ENCODE assay signal across 9 mouse cellular contexts in the genomic region with DNA sequence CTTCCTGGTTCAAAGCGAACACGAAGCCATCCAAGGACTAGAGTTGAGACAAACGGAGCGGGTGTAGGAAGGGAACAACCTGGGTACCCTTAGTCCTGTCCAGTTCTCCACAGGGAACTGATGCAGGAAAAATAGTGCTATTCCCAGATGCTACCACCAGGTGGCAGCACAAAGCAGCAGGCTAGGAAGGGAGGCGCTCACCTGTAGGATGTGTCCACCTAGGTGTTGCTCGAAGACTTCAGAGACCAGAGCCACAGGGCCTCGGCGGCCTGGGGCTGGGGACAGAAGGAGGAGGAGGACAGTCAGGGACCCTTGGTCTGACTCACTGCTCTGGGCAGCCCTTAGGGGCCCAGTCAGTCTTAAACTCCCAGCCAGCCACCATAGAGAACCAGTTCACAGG. TPM values are rescaled to one million over a fixed set of nuclear protein-coding genes. Genes with fewer than 3 reads are reported as not detected.
DNase-seq lines count a peak whose midpoint lies in the region; ATAC-seq and TF ChIP-seq lines count a peak whose summit lies in the region.
"Had no signal": no experiment of that assay in that cellular context is flagged by ENCODE, and none has a peak within 500 bp of the region (broad histone marks: within the 10 kb centered on the region; RNA-seq: fewer than 3 reads in every experiment).

No protein-coding gene starts in this region.

- WGBS in heart, adult 2 months, result 6% methylated on average over 8 of the region's 8 CpGs
- 8% methylated on average over 8 of the region's 8 CpGs for WGBS in heart, embryonic 11.5 days (ENCODE audit: insufficient replicate concordance)
- 6% methylated on average over 8 of the region's 8 CpGs for WGBS in cerebellum, adult 2 months
- WGBS in intestine, embryonic 14.5 days, result 15% methylated on average over 8 of the region's 8 CpGs
- WGBS in limb, embryonic 11.5 days, result 14% methylated on average over 8 of the region's 8 CpGs
- 10% methylated on average over 8 of the region's 8 CpGs for WGBS in midbrain, embryonic 16.5 days

- no peak for ATAC-seq in heart, embryonic 11.5 days (replicated peaks; ENCODE audit: insufficient number of reproducible peaks, low FRiP score, low TSS enrichment)
- ATAC-seq in intestine, embryonic 14.5 days (replicated peaks; ENCODE audit: low FRiP score, low TSS enrichment, low read depth), result peak; percentile 34
- ATAC-seq in limb, embryonic 11.5 days (ENCODE audit: insufficient number of reproducible peaks, low FRiP score, low TSS enrichment, low read depth), result peak; percentile 7; the same call in 1 of the 2 replicates
- ATAC-seq in midbrain, embryonic 16.5 days, result peak; percentile 17; the same call in 1 of the 2 replicates

- H3K36me3 ChIP-seq in heart, adult 2 months (ENCODE audit: control insufficient read depth, insufficient read depth, low read length), result no peaks in the 10 kb centered on the region
- H3K36me3 ChIP-seq in heart, embryonic 11.5 days (ENCODE audit: control insufficient read depth, insufficient read depth, low read length), result no peaks in the 10 kb centered on the region
- no peaks in the 10 kb centered on the region for H3K36me3 ChIP-seq in intestine, embryonic 14.5 days (ENCODE audit: control insufficient read depth, insufficient read depth, low read length)
- no peaks in the 10 kb centered on the region for H3K36me3 ChIP-seq in limb, embryonic 11.5 days (ENCODE audit: control insufficient read depth, insufficient read depth, low read length)
- no peaks in the 10 kb centered on the region for H3K36me3 ChIP-seq in midbrain, embryonic 16.5 days (ENCODE audit: control insufficient read depth, insufficient read depth, low read length)
- H3K36me3 ChIP-seq in splenic B cell, adult 2 months (ENCODE audit: control insufficient read depth, insufficient read depth, low read length, poor library complexity, severe bottlenecking), result no peaks in the 10 kb centered on the region
- H3K36me3 ChIP-seq: midbrain, embryonic 12.5 days had no signal

- H3K9ac ChIP-seq in heart, adult 2 months (ENCODE audit: low read depth, low read length), result no peak overlapping the region
- H3K9ac ChIP-seq in heart, embryonic 11.5 days (ENCODE audit: low read depth, low read length), result no peak overlapping the region
- H3K9ac ChIP-seq in intestine, embryonic 14.5 days (ENCODE audit: low read length), result no peak overlapping the region
- no peak overlapping the region for H3K9ac ChIP-seq in limb, embryonic 11.5 days (ENCODE audit: low read length)
- no peak overlapping the region for H3K9ac ChIP-seq in midbrain, embryonic 16.5 days (ENCODE audit: low read depth, low read length)
- H3K9ac ChIP-seq: midbrain, embryonic 12.5 days had no signal

- no peaks in the 10 kb centered on the region for H3K4me1 ChIP-seq in heart, adult 2 months (ENCODE audit: control insufficient read depth, insufficient read depth, low read length)
- no peaks in the 10 kb centered on the region for H3K4me1 ChIP-seq in heart, embryonic 11.5 days (ENCODE audit: control insufficient read depth, insufficient read depth, low read length)
- peaks cover 9% of the 10 kb centered on the region for H3K4me1 ChIP-seq in cerebellum, adult 2 months (ENCODE audit: control insufficient read depth, insufficient read depth, low read length)
- H3K4me1 ChIP-seq in intestine, embryonic 14.5 days (replicated peaks; ENCODE audit: control insufficient read depth, insufficient read depth, low read length), result no peaks in the 10 kb centered on the region
- no peaks in the 10 kb centered on the region for H3K4me1 ChIP-seq in limb, embryonic 11.5 days (ENCODE audit: control insufficient read depth, insufficient read depth, low read length)
- no peaks in the 10 kb centered on the region for H3K4me1 ChIP-seq in midbrain, embryonic 16.5 days (ENCODE audit: control insufficient read depth, insufficient read depth, low read length)

- no peak; the same call in none of the 2 replicates for TF ChIP-seq CTCF in heart, adult 2 months (IDR thresholded peaks at IDR 0.05)
- peak; percentile 94 for TF ChIP-seq CTCF in cerebellum, adult 2 months (IDR thresholded peaks at IDR 0.05; ENCODE audit: borderline replicate concordance, insufficient read depth, low read depth, low read length)

- H3K4me2 ChIP-seq in heart, embryonic 11.5 days, result no peak overlapping the region
- no peak overlapping the region for H3K4me2 ChIP-seq in intestine, embryonic 14.5 days (ENCODE audit: low read length)
- no peak overlapping the region for H3K4me2 ChIP-seq in limb, embryonic 11.5 days (ENCODE audit: low read depth, severe bottlenecking)
- H3K4me2 ChIP-seq in midbrain, embryonic 16.5 days (ENCODE audit: low read length), result no peak overlapping the region
- H3K4me2 ChIP-seq: midbrain, embryonic 12.5 days had no signal

- DNase-seq in heart, adult 2 months, result peak; percentile 61 to 78
- DNase-seq in cerebellum, adult 2 months, result peak; percentile 69 to 81
- peak; percentile 50 to 61 for DNase-seq in frontal cortex, postnatal 14 days (ENCODE audit: low spot score in 2 of 2)
- peak; percentile 89 for DNase-seq in intestine, embryonic 14.5 days (ENCODE audit: low spot score)
- DNase-seq in limb, embryonic 11.5 days (ENCODE audit: low spot score), result peak; percentile 88
- peak; percentile 79 for DNase-seq in splenic B cell, adult 2 months (ENCODE audit: low read depth, low spot score)

- no peak overlapping the region for H3K27ac ChIP-seq in heart, adult 2 months
- no peak overlapping the region for H3K27ac ChIP-seq in heart, embryonic 11.5 days (ENCODE audit: low read depth, low read length)
- no peak overlapping the region for H3K27ac ChIP-seq in cerebellum, adult 2 months (ENCODE audit: insufficient read depth, low read length)
- no peak overlapping the region for H3K27ac ChIP-seq in intestine, embryonic 14.5 days (ENCODE audit: low read depth)
- no peak overlapping the region for H3K27ac ChIP-seq in limb, embryonic 11.5 days (replicated peaks; ENCODE audit: low read depth, low read length)
- H3K27ac ChIP-seq in midbrain, embryonic 16.5 days (ENCODE audit: low read length), result no peak overlapping the region
- H3K27ac ChIP-seq: midbrain, embryonic 12.5 days had no signal

- no peak overlapping the region for H3K4me3 ChIP-seq in heart, adult 2 months
- H3K4me3 ChIP-seq in heart, embryonic 11.5 days (ENCODE audit: low read depth, low read length), result no peak overlapping the region
- no peak overlapping the region for H3K4me3 ChIP-seq in cerebellum, adult 2 months (replicated peaks; ENCODE audit: insufficient read depth, low read depth, low read length)
- no peak overlapping the region for H3K4me3 ChIP-seq in intestine, embryonic 14.5 days (ENCODE audit: low read depth, low read length)
- H3K4me3 ChIP-seq in limb, embryonic 11.5 days (ENCODE audit: low read depth, low read length), result no peak overlapping the region
- no peak overlapping the region for H3K4me3 ChIP-seq in midbrain, embryonic 16.5 days (ENCODE audit: low read depth, low read length)
- H3K4me3 ChIP-seq: midbrain, embryonic 12.5 days had no signal

- H3K79me2 ChIP-seq in heart, adult 2 months (replicated peaks; ENCODE audit: control insufficient read depth, insufficient read depth, low read length), result no peaks in the 10 kb centered on the region

- TF ChIP-seq EP300 in heart, adult 2 months (IDR thresholded peaks at IDR 0.05; ENCODE audit: insufficient read depth, low read depth, low read length), result peak; percentile 54; the same call in 1 of the 2 replicates

- TF ChIP-seq POLR2A in heart, adult 2 months (IDR thresholded peaks at IDR 0.05; ENCODE audit: insufficient read depth, low read depth, low read length), result no peak
- no peak for TF ChIP-seq POLR2A in cerebellum, adult 2 months (IDR thresholded peaks at IDR 0.05; ENCODE audit: borderline replicate concordance, insufficient read depth, low read length)

- no peaks in the 10 kb centered on the region for H3K27me3 ChIP-seq in heart, adult 2 months (ENCODE audit: control insufficient read depth, insufficient read depth, low read length)
- H3K27me3 ChIP-seq in heart, embryonic 11.5 days (ENCODE audit: control insufficient read depth, insufficient read depth, low read length), result peaks cover 27% of the 10 kb centered on the region
- no peaks in the 10 kb centered on the region for H3K27me3 ChIP-seq in cerebellum, adult 2 months (ENCODE audit: control insufficient read depth, insufficient read depth, low read length)
- H3K27me3 ChIP-seq in intestine, embryonic 14.5 days (replicated peaks; ENCODE audit: control insufficient read depth, insufficient read depth, low read length), result 0 out of 2 replicates have a peak, but pooled peaks cover 14% of the 10 kb centered on the region
- no peaks in the 10 kb centered on the region for H3K27me3 ChIP-seq in limb, embryonic 11.5 days (ENCODE audit: control insufficient read depth, insufficient read depth, low read length)
- peaks cover 15% of the 10 kb centered on the region for H3K27me3 ChIP-seq in midbrain, embryonic 16.5 days (ENCODE audit: control insufficient read depth, insufficient read depth, low read depth, low read length)
- no peaks in the 10 kb centered on the region; the same call in 1 of the 2 replicates for H3K27me3 ChIP-seq in splenic B cell, adult 2 months (ENCODE audit: control insufficient read depth, insufficient read depth, low read length, poor library complexity, severe bottlenecking)

- no peaks in the 10 kb centered on the region for H3K9me3 ChIP-seq in heart, embryonic 11.5 days (replicated peaks; ENCODE audit: control insufficient read depth, low read length)
- H3K9me3 ChIP-seq in intestine, embryonic 14.5 days (ENCODE audit: control insufficient read depth, low read length), result no peaks in the 10 kb centered on the region
- no peaks in the 10 kb centered on the region; the same call in 1 of the 2 replicates for H3K9me3 ChIP-seq in limb, embryonic 11.5 days (ENCODE audit: control insufficient read depth, low read length)
- no peaks in the 10 kb centered on the region for H3K9me3 ChIP-seq in midbrain, embryonic 16.5 days (replicated peaks; ENCODE audit: control insufficient read depth, low read length, poor library complexity, severe bottlenecking)
- H3K9me3 ChIP-seq: midbrain, embryonic 12.5 days had no signal

- intact Hi-C loops in heart, adult 2 months (cut with DNase I), result loop anchor here (1.0 to 10.0 kb wide), 2 partner anchors 26 to 170 kb away; no protein-coding TSS in a partner anchor

RNA-seq across cellular contexts. Expression of a gene that starts 12.4 kb away (rescaled TPM):
- total RNA-seq in heart, adult 2 months (2021), result not detected
- not detected in 2 replicates for polyA plus RNA-seq in heart, adult 2 months (2012; rRNA removed)
- 0.23 TPM in 1 of 2 replicates, not detected in the other for polyA plus RNA-seq in heart, embryonic 11.5 days (2014; fragmentation: Nextera tagmentation; extraction: Ambion mirVana)
- polyA plus RNA-seq in cerebellum, adult 2 months (2012; rRNA removed), result 3.7 and 6.0 TPM in 2 replicates
- polyA plus RNA-seq in intestine, embryonic 14.5 days (2014; fragmentation: Nextera tagmentation; extraction: Ambion mirVana), result 0.07 and 0.15 TPM in 2 replicates
- 0.10 TPM in 1 of 2 replicates, not detected in the other for polyA plus RNA-seq in limb, embryonic 11.5 days (2014; fragmentation: Nextera tagmentation; extraction: Ambion mirVana)
- polyA plus RNA-seq in midbrain, embryonic 16.5 days (2015; fragmentation: Nextera tagmentation; extraction: Ambion mirVana), result 4.2 and 6.4 TPM in 2 replicates

RNA-seq across cellular contexts. Expression of a gene that starts 12.6 kb away (rescaled TPM):
- 10 to 100 TPM; 82.9 to 88.2 TPM for total RNA-seq in heart, adult 2 months (2021)
- polyA plus RNA-seq in heart, adult 2 months (2012; rRNA removed), result 109 and 140 TPM in 2 replicates
- 69.4 and 78.6 TPM in 2 replicates for polyA plus RNA-seq in heart, embryonic 11.5 days (2014; fragmentation: Nextera tagmentation; extraction: Ambion mirVana)
- polyA plus RNA-seq in cerebellum, adult 2 months (2012; rRNA removed), result 89.6 and 98.6 TPM in 2 replicates
- 54.1 and 67.2 TPM in 2 replicates for polyA plus RNA-seq in intestine, embryonic 14.5 days (2014; fragmentation: Nextera tagmentation; extraction: Ambion mirVana)
- polyA plus RNA-seq in limb, embryonic 11.5 days (2014; fragmentation: Nextera tagmentation; extraction: Ambion mirVana), result 62.0 and 71.4 TPM in 2 replicates
- 66.9 and 75.6 TPM in 2 replicates for polyA plus RNA-seq in midbrain, embryonic 16.5 days (2015; fragmentation: Nextera tagmentation; extraction: Ambion mirVana)
